Mouse (Mus musculus): Measurements from ENCODE around the gene Gm20388. TPM values are rescaled to one million over a fixed set of nuclear protein-coding genes. Genes with fewer than 3 reads are reported as not detected.
A peak's percentile ranks its signal among the peaks of the same experiment; 100 is the strongest.

The Gm20388 gene
- polyA plus RNA-seq, 1 experiment from 2014 or later, result not detected

DNA sequence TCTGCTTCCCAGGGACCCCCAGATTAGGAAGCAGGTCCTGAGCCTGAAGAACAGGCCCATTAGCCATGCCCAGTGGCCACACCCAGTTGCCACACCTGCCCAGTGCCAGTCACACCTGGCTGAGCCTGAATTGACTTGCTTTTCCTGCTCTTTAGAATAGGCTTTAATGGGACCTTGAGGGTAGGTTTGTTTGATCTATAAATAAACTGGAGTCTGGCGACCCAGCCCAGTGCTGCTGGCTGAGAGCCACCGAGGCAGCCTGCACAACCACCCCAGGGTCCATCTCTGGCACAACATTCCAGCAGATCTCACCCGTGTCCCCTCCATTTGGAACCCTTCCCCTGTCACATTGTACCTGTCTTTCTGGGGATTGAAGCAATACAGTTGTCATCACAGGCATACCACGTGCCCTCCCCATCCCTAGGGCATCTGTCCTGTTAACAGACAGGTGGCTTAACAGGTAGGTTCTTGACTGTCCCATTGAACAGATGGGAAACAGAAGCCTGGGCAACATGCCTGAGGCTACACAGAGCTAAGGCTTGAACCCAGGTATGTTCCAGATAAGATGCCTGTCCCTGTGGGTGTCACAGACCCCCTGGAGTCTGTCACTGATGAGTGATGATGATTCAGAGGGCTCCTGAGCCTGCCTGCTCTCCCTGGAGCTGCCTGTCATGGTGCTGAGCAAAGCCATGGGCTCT is 531.8 kb downstream of the Gm20388 start:
- H3K4me1 ChIP-seq, result peaks cover 55% of the 10 kb centered on the region
- H3K36me3 ChIP-seq, result no peaks in the 10 kb centered on the region
- no peak overlapping the region for H3K9ac ChIP-seq (replicated peaks)
- H3K4me3 ChIP-seq, result no peak overlapping the region
- no peaks in the 10 kb centered on the region for H3K27me3 ChIP-seq
- no peak overlapping the region for H3K27ac ChIP-seq (replicated peaks)
- no peak overlapping the region for H3K4me2 ChIP-seq (replicated peaks)
- ATAC-seq (replicated peaks), result no peak
- H3K9me3 ChIP-seq, result no peaks in the 10 kb centered on the region
- 57% methylated on average over 4 of the region's 4 CpGs for WGBS

DNA sequence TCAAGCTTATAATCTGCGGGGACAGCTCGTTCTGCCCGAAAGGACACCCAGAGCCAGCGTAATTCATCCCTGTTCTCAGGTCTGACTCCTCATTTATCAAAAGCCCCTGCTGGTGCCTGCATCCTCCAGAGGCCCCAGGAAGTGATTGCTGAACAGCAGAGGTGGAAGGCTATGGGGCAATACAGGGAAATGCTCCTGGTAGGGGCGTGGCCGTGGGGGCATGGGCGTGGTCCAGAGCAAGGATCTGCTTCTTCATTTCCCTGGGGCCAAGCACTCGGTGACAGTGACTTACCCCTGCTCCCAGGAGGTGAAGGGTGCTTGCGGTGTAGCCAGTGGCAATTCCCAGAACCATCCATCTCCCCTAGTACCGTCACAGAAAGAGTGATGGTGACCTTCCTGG is 534.6 kb downstream of the Gm20388 start:
- Histone ChIP-seq H3K27me3 (no peaks in the 10 kb centered on the region), H3K4me1 (peaks cover 52% of the 10 kb centered on the region), H3K4me3 (no peak overlapping the region)

GRCm38 (mm10) chr8:120448131-120448530 is 537.5 kb downstream of the Gm20388 start:
- 4% methylated on average over 6 of the region's 6 CpGs for WGBS
- Histone ChIP-seq H3K4me2 (replicated peaks) (no peak overlapping the region), H3K4me1 (peaks cover 28% of the 10 kb centered on the region), H3K27me3 (no peaks in the 10 kb centered on the region), H3K9ac (replicated peaks) (no peak overlapping the region), H3K36me3 (no peaks in the 10 kb centered on the region), H3K9me3 (no peaks in the 10 kb centered on the region), H3K27ac (replicated peaks) (peak overlapping the region; percentile 86), H3K4me3 (no peak overlapping the region)
- no peak for ATAC-seq (replicated peaks)

More for the DNA sequence above, 534.6 kb downstream of the Gm20388 start:
- H3K36me3 ChIP-seq, result no peaks in the 10 kb centered on the region
- WGBS, result 68% methylated on average over 10 of the region's 10 CpGs
- no peak overlapping the region for H3K27ac ChIP-seq (replicated peaks)
- H3K9me3 ChIP-seq, result no peaks in the 10 kb centered on the region
- no peak overlapping the region for H3K9ac ChIP-seq (replicated peaks)
- no peak overlapping the region for H3K4me2 ChIP-seq (replicated peaks)
- ATAC-seq (replicated peaks), result no peak

GRCm38 (mm10) chr8:120449139-120449538 is 538.5 kb downstream of the Gm20388 start:
- peak overlapping the region; percentile 86 for H3K27ac ChIP-seq (replicated peaks)
- no peaks in the 10 kb centered on the region for H3K27me3 ChIP-seq
- 82% methylated on average over 4 of the region's 4 CpGs for WGBS
- no peak overlapping the region for H3K4me3 ChIP-seq
- no peaks in the 10 kb centered on the region for H3K9me3 ChIP-seq
- no peak overlapping the region for H3K4me2 ChIP-seq (replicated peaks)
- H3K4me1 ChIP-seq, result peaks cover 28% of the 10 kb centered on the region
- H3K36me3 ChIP-seq, result no peaks in the 10 kb centered on the region
- H3K9ac ChIP-seq (replicated peaks), result no peak overlapping the region
- no peak for ATAC-seq (replicated peaks)

GRCm38 (mm10) chr8:120449608-120450031 is 539.0 kb downstream of the Gm20388 start:
- Histone ChIP-seq H3K4me3 (no peak overlapping the region), H3K4me1 (peaks cover 28% of the 10 kb centered on the region), H3K4me2 (replicated peaks) (peak overlapping the region; percentile 30), H3K27ac (replicated peaks) (peak overlapping the region; percentile 86), H3K9me3 (no peaks in the 10 kb centered on the region), H3K36me3 (no peaks in the 10 kb centered on the region), H3K27me3 (no peaks in the 10 kb centered on the region), H3K9ac (replicated peaks) (no peak overlapping the region; the same call in 1 of the 2 replicates)
- 2% methylated on average over 17 of the region's 17 CpGs for WGBS
- ATAC-seq (replicated peaks), result peak; percentile 59; the same call in 1 of the 2 replicates

DNA sequence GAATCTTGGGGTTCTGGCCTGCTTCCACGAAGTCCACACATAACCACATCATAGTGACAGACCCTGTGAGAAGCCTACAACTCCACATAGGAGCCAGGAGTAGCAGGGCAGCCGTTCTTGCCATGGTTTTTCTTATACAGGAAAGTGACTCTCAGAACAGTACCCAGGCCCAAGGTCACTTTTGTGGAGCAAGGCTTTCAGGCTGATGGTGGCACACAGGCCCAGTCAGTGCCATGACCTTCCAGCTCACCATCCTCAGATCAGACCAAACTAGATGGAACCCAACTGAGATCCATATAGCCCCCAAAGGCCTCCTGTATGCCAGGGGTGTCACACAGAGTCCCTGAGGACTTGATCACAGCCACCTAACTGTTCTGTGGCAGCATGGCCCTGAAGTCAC is 541.5 kb downstream of the Gm20388 start:
- no peak overlapping the region for H3K27ac ChIP-seq (replicated peaks)
- WGBS, result 82% methylated on average over 2 of the region's 2 CpGs
- peaks cover 47% of the 10 kb centered on the region for H3K4me1 ChIP-seq
- no peak overlapping the region for H3K9ac ChIP-seq (replicated peaks)
- H3K4me2 ChIP-seq (replicated peaks), result no peak overlapping the region
- H3K9me3 ChIP-seq, result no peaks in the 10 kb centered on the region
- no peak for ATAC-seq (replicated peaks)
- H3K4me3 ChIP-seq, result no peak overlapping the region
- H3K27me3 ChIP-seq, result no peaks in the 10 kb centered on the region
- no peaks in the 10 kb centered on the region for H3K36me3 ChIP-seq

DNA sequence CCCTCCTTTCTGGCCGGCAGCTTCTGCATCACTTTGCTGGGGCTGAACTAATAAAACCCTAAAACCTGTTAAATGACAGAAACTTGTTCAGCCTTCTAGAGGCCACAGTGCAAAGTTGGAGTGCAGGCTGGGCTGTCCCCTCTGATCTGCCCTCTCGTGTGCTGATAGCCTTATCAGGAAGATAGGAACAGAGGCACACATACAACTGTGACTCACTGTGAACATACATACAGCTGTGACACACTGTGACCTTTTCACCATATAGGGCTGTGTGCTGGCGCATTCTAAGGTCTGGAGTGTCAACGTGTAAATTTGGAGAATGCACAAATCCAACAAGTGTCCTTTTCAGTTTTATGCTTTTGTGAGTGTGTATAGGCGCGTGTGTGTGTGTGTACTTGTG is 543.8 kb downstream of the Gm20388 start:
- Histone ChIP-seq H3K36me3 (no peaks in the 10 kb centered on the region), H3K4me2 (replicated peaks) (no peak overlapping the region), H3K27me3 (no peaks in the 10 kb centered on the region), H3K9me3 (no peaks in the 10 kb centered on the region), H3K27ac (replicated peaks) (no peak overlapping the region), H3K9ac (replicated peaks) (no peak overlapping the region), H3K4me3 (no peak overlapping the region), H3K4me1 (peaks cover 47% of the 10 kb centered on the region)
- ATAC-seq (replicated peaks), result no peak
- WGBS, result 83% methylated on average over 6 of the region's 6 CpGs

GRCm38 (mm10) chr8:120460375-120460774 is 549.7 kb downstream of the Gm20388 start:
- Histone ChIP-seq H3K27me3 (no peaks in the 10 kb centered on the region), H3K36me3 (no peaks in the 10 kb centered on the region), H3K9ac (replicated peaks) (0 out of 2 replicates have a peak overlapping the region, but pooled peaks have one; percentile 10), H3K9me3 (no peaks in the 10 kb centered on the region), H3K27ac (replicated peaks) (peak overlapping the region; percentile 92), H3K4me2 (replicated peaks) (no peak overlapping the region), H3K4me1 (peaks cover 66% of the 10 kb centered on the region), H3K4me3 (no peak overlapping the region)
- peak; percentile 53 for ATAC-seq (replicated peaks)
- WGBS, result 10% methylated on average over 6 of the region's 6 CpGs

DNA sequence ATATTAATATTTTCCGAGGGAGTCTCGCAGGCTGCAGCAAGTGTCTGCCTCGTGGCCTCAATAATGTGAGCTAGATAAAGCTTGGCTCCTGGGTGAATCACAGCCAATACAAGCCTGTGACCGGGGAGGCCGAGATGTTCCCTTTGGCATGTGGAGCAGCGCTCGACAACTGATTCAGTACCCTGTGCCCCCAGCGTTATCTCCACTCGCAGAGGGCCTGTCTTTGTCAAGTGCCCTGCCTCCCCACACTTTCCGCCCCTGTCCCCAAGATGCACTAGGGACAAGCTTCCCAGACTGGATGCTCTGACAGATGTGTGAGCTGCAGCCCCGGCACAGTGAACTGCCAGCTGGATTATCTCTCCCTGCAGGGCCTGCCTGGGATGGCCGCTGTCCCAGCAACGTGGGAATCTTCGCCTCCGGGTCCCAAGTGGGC is 551.5 kb downstream of the Gm20388 start:
- ATAC-seq (replicated peaks), result no peak
- Histone ChIP-seq H3K27ac (replicated peaks) (peak overlapping the region; percentile 27; the same call in 1 of the 2 replicates), H3K4me2 (replicated peaks) (no peak overlapping the region), H3K9me3 (no peaks in the 10 kb centered on the region), H3K9ac (replicated peaks) (no peak overlapping the region), H3K4me3 (no peak overlapping the region), H3K4me1 (peaks cover 71% of the 10 kb centered on the region), H3K36me3 (no peaks in the 10 kb centered on the region), H3K27me3 (no peaks in the 10 kb centered on the region)
- WGBS, result 31% methylated on average over 15 of the region's 15 CpGs

GRCm38 (mm10) chr8:120462611-120463010 is 552.0 kb downstream of the Gm20388 start:
- WGBS, result 82% methylated on average over 6 of the region's 6 CpGs
- H3K4me2 ChIP-seq (replicated peaks), result no peak overlapping the region
- peaks cover 71% of the 10 kb centered on the region for H3K4me1 ChIP-seq
- no peak overlapping the region for H3K4me3 ChIP-seq
- peak overlapping the region; percentile 27; the same call in 1 of the 2 replicates for H3K27ac ChIP-seq (replicated peaks)
- ATAC-seq (replicated peaks), result no peak
- no peaks in the 10 kb centered on the region for H3K9me3 ChIP-seq
- H3K9ac ChIP-seq (replicated peaks), result no peak overlapping the region
- no peaks in the 10 kb centered on the region for H3K36me3 ChIP-seq
- H3K27me3 ChIP-seq, result no peaks in the 10 kb centered on the region

DNA sequence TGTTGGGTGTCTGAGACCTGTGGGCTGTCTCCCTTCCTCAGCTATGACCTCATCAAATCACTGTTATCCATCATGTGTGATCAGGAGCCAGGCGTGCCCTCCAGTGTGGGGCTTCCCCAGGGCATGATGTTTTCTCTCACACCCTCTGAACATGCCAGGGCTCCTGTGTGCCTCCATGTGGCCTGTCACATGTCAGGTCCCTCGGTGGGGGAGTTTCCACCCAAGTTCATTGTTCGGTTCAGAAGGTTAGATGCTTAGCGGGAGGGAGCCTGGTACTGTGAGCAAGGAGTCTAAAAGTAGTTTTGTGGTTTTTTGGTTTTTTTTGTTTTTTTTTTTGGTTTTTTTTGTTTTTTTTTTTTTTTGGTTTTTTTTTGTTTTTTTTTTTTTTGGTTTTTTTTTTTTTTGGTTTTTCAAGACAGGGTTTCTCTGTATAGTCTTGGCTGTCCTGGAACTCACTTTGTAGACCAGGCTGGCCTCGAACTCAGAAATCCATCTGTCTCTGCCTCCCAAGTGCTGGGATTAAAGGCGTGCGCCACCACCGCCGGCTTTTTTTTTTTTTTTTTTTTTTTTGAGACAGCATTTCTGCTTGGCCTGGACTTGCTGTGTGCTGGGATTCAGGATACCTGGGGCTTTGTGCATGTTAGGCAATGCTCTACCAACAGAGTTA is 553.4 kb downstream of the Gm20388 start:
- no peaks in the 10 kb centered on the region for H3K27me3 ChIP-seq
- no peaks in the 10 kb centered on the region for H3K9me3 ChIP-seq
- WGBS, result 90% methylated on average over 5 of the region's 9 CpGs
- no peak overlapping the region for H3K4me2 ChIP-seq (replicated peaks)
- no peak overlapping the region for H3K4me3 ChIP-seq
- no peak overlapping the region for H3K27ac ChIP-seq (replicated peaks)
- no peak overlapping the region for H3K9ac ChIP-seq (replicated peaks)
- H3K36me3 ChIP-seq, result no peaks in the 10 kb centered on the region
- ATAC-seq (replicated peaks), result no peak
- peaks cover 60% of the 10 kb centered on the region for H3K4me1 ChIP-seq

DNA sequence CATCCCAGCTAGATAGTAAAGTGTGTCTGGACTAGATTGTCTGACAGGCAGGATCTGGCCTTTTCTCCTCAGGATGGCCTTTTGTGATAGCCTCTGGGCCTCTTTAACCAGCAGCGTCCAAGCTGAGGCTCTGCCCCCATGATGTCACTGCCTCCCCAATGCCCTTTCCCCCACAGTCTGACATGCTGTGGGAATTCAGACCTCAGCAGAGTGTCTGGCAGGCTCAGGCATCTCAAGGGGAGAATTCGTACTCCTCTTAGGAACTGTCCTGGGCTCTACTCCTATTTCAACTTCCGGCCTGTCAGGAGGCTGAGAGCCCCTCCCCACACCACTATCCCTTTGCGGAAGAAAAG is 553.9 kb downstream of the Gm20388 start:
- WGBS, result 73% methylated on average over 4 of the region's 4 CpGs
- H3K4me3 ChIP-seq, result no peak overlapping the region
- no peaks in the 10 kb centered on the region for H3K27me3 ChIP-seq
- H3K9me3 ChIP-seq, result no peaks in the 10 kb centered on the region
- H3K4me1 ChIP-seq, result peaks cover 55% of the 10 kb centered on the region
- no peak overlapping the region for H3K4me2 ChIP-seq (replicated peaks)
- no peaks in the 10 kb centered on the region for H3K36me3 ChIP-seq
- no peak overlapping the region for H3K9ac ChIP-seq (replicated peaks)
- no peak overlapping the region for H3K27ac ChIP-seq (replicated peaks)
- ATAC-seq (replicated peaks), result no peak

Data from forebrain, embryonic 15.5 days (tissue).